Mouse (Mus musculus) myocyte (in vitro differentiated cells): ENCODE results near the gene Cd52. TPM values are rescaled to one million over a fixed set of nuclear protein-coding genes. Genes with fewer than 3 reads are reported as not detected.

ENCODE experiments used
- H3K27me3 ChIP-seq: one replicate; pipeline ENCODE4 v1.6.1; 2011; ENCODE audit not compliant: control insufficient read depth, insufficient read depth, insufficient read length
- H3K36me3 ChIP-seq: one replicate; pipeline ENCODE4 v1.6.1; 2011; ENCODE audit not compliant: control insufficient read depth, insufficient read depth
- H3K4me2 ChIP-seq: one replicate; pipeline ENCODE4 v1.6.1; 2011; ENCODE audit warnings: low read depth, control low read depth
- H3K4me3 ChIP-seq: one replicate; pipeline ENCODE4 v1.5.1; 2011; ENCODE audit warnings: mild to moderate bottlenecking, control low read depth, moderate library complexity
- H3K79me2 ChIP-seq: one replicate; pipeline ENCODE4 v1.6.1; 2011; ENCODE audit not compliant: control insufficient read depth, insufficient read depth
- H3ac ChIP-seq: one replicate; pipeline ENCODE4 v1.6.1; 2011; ENCODE audit not compliant: control insufficient read depth, insufficient read length
- CEBPB ChIP-seq: IDR thresholded peaks from 2 replicates; pipeline ENCODE4 v1.6.1; 2011; ENCODE audit warnings: mild to moderate bottlenecking, moderate library complexity; ENCODE audit not compliant: poor library complexity, insufficient read depth, severe bottlenecking
- E2F4 ChIP-seq: IDR thresholded peaks from one replicate; pipeline ENCODE4 v1.6.1; 2011; ENCODE audit warnings: mild to moderate bottlenecking, control low read depth, moderate library complexity; ENCODE audit not compliant: insufficient read depth
- MAX ChIP-seq: IDR thresholded peaks from one replicate; pipeline ENCODE4 v1.6.1; 2011; ENCODE audit warnings: low read depth, mild to moderate bottlenecking, control low read depth
- MYOD1 ChIP-seq, 3 experiments: IDR thresholded peaks; one replicate each; pipeline ENCODE4 v1.6.1; 2011; ENCODE audit warnings: control low read depth in 2 of 3, low read depth in 2 of 3, mild to moderate bottlenecking in 2 of 3, moderate library complexity in 1 of 3; ENCODE audit not compliant: insufficient read length in 2 of 3, control insufficient read depth in 1 of 3
- MYOG ChIP-seq, 3 experiments: IDR thresholded peaks; one replicate each; pipeline ENCODE4 v1.6.1; 2011; ENCODE audit warnings: control low read depth in 2 of 3, low read depth in 2 of 3, mild to moderate bottlenecking in 2 of 3; ENCODE audit not compliant: insufficient read length in 2 of 3, control insufficient read depth in 1 of 3, insufficient read depth in 1 of 3
- POLR2A ChIP-seq: IDR thresholded peaks from one replicate; pipeline ENCODE4 v1.6.1; 2011; ENCODE audit warnings: low read depth, mild to moderate bottlenecking, control low read depth, moderate library complexity; ENCODE audit not compliant: insufficient read length
- POLR2AphosphoS2 ChIP-seq: IDR thresholded peaks from one replicate; pipeline ENCODE4 v1.6.1; 2011; ENCODE audit warnings: low read depth, control low read depth; ENCODE audit not compliant: insufficient read length
- REST ChIP-seq: IDR thresholded peaks from one replicate; pipeline ENCODE4 v1.6.1; 2011; ENCODE audit warnings: mild to moderate bottlenecking, control low read depth, moderate library complexity; ENCODE audit not compliant: insufficient read depth, insufficient read length
- SRF ChIP-seq: IDR thresholded peaks from one replicate; pipeline ENCODE4 v1.6.1; 2011; ENCODE audit warnings: low read depth; ENCODE audit not compliant: control insufficient read depth, insufficient read length
- TCF12 ChIP-seq: IDR thresholded peaks from one replicate; pipeline ENCODE4 v1.6.1; 2011; ENCODE audit warnings: mild to moderate bottlenecking, control low read depth; ENCODE audit not compliant: poor library complexity, insufficient read depth, severe bottlenecking
- TCF3 ChIP-seq: IDR thresholded peaks from one replicate; pipeline ENCODE4 v1.6.1; 2011; ENCODE audit warnings: low read depth, control low read depth; ENCODE audit not compliant: insufficient read length
- USF1 ChIP-seq: IDR thresholded peaks from one replicate; pipeline ENCODE4 v1.6.1; 2011; ENCODE audit warnings: low read depth, mild to moderate bottlenecking, control low read depth, moderate library complexity
- polyA plus RNA-seq: library from polyadenylated mRNA; unstranded; fragments of >200 nt; fragmentation: generic; extraction: Trizol; gene quantifications from one replicate; pipeline ENCODE4 v1.2.1, GENCODE M21; 2012; ENCODE audit warnings: missing spikeins

Gene Cd52
- polyA plus RNA-seq, 1 experiment: not detected

DNA sequence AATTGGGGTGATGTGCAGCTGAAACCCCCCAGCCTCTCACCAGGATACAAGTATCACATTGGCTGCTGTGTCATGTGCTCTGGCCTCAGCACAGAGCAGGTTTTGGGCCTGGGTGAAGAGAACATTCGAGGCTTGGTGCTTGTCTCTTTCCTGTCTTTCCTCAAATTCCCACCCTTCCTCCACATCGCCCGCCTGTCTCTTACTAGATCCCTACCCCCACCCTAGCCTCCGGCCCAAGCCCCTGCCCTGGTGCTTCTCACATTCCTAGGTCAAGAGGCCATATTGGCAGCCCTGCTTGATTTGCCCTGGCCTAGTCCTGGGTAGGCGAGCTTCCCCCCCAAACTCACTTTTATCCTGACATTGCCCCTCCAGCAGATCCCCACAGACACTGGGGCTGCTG, 24.2 kb upstream of the Cd52 start:
- H3K27me3 ChIP-seq: no peaks in the 10 kb centered on the region
- no peak overlapping the region for H3K4me2 ChIP-seq
- no peaks in the 10 kb centered on the region for H3K36me3 ChIP-seq
- TF ChIP-seq POLR2A (no peak), MAX (no peak), E2F4 (no peak), TCF3 (no peak), MYOD1 (IDR thresholded peaks at IDR 0.05; ENCODE audit: control insufficient read depth in 1 of 3, insufficient read length in 2 of 3, low read depth in 2 of 3) (no peak), SRF (no peak), REST (no peak), CEBPB (no peak), POLR2AphosphoS2 (no peak), TCF12 (no peak), MYOG (IDR thresholded peaks at IDR 0.05; ENCODE audit: control insufficient read depth in 1 of 3, insufficient read depth in 1 of 3, insufficient read length in 2 of 3, low read depth in 2 of 3) (no peak), USF1 (no peak)
- H3ac ChIP-seq: no peak overlapping the region
- no peak overlapping the region for H3K4me3 ChIP-seq
- no peaks in the 10 kb centered on the region for H3K79me2 ChIP-seq

DNA sequence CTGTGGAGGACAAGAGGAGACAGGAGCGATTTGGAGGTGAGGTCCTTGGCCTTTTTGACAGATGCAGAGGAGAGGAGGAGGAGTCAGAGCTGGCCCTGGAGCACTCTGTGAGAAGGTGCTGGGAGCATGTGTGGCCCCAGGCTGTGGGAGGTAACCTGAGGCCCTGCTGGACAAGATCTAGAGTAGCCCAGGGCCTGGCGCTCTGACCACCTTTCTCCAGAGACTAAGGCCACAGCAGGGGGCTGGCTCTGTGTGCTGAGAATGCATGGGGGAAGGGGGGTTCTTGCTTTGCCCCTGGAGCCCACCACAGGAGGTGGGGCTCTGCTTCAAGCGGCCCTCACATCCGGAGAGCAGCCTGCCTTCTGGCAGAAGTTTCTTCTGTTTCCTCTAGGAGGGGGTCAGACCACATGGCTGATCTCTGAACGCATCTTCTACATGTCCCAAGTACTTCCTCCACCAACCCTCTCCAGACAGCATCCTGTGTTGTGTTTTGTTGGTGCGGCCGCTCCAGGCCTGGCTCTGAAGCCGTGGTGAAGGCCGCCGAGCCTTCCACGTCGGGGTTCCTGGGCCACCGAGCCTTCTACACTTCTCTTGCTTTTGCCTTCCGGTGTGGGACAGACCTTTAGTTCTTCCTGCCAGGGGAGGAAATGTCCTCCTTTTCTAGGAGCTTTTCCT, 23.4 kb upstream of the Cd52 start:
- H3K4me3 ChIP-seq: no peak overlapping the region
- H3K36me3 ChIP-seq: no peaks in the 10 kb centered on the region
- H3K79me2 ChIP-seq: no peaks in the 10 kb centered on the region
- no peak overlapping the region for H3ac ChIP-seq
- TF ChIP-seq REST (no peak), MYOG (IDR thresholded peaks at IDR 0.05; ENCODE audit: control insufficient read depth in 1 of 3, insufficient read depth in 1 of 3, insufficient read length in 2 of 3, low read depth in 2 of 3) (no peak), POLR2A (no peak), MYOD1 (IDR thresholded peaks at IDR 0.05; ENCODE audit: control insufficient read depth in 1 of 3, insufficient read length in 2 of 3, low read depth in 2 of 3) (no peak), USF1 (no peak), TCF3 (no peak), SRF (no peak), POLR2AphosphoS2 (no peak), CEBPB (no peak), MAX (no peak), E2F4 (no peak), TCF12 (no peak)
- H3K4me2 ChIP-seq: no peak overlapping the region
- no peaks in the 10 kb centered on the region for H3K27me3 ChIP-seq

DNA sequence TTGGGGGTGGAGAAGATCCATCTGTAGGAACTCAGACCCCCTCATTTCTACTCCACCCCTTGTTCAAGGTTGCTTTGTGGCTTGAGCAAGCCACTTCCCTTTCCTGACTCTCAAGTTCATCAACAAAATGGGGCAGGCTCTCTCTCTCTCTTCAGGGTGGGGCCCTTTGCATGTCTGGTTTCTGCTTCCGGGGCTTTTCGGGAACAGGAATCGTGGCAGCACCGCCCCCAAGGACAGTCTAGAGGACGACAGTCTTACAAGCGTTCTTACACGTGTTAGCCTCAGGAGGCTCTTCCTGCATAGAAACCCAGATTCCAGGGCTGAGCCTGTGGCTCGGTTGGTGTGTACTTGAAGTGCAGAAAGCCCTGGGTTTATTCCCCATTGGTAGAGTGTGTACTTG, 22.1 kb upstream of the Cd52 start:
- H3K36me3 ChIP-seq: no peaks in the 10 kb centered on the region
- no peak overlapping the region for H3K4me2 ChIP-seq
- no peaks in the 10 kb centered on the region for H3K79me2 ChIP-seq
- H3ac ChIP-seq: no peak overlapping the region
- TF ChIP-seq REST: no peak
- no peak for TF ChIP-seq TCF12
- no peak for TF ChIP-seq MYOG (IDR thresholded peaks at IDR 0.05; ENCODE audit: control insufficient read depth in 1 of 3, insufficient read depth in 1 of 3, insufficient read length in 2 of 3, low read depth in 2 of 3)
- no peak for TF ChIP-seq POLR2AphosphoS2
- TF ChIP-seq POLR2A: no peak
- TF ChIP-seq CEBPB: no peak
- no peak for TF ChIP-seq TCF3
- no peak for TF ChIP-seq MAX
- TF ChIP-seq MYOD1 (IDR thresholded peaks at IDR 0.05; ENCODE audit: control insufficient read depth in 1 of 3, insufficient read length in 2 of 3, low read depth in 2 of 3): no peak
- no peak for TF ChIP-seq SRF
- TF ChIP-seq E2F4: no peak
- TF ChIP-seq USF1: no peak
- H3K4me3 ChIP-seq: no peak overlapping the region
- H3K27me3 ChIP-seq: no peaks in the 10 kb centered on the region

DNA sequence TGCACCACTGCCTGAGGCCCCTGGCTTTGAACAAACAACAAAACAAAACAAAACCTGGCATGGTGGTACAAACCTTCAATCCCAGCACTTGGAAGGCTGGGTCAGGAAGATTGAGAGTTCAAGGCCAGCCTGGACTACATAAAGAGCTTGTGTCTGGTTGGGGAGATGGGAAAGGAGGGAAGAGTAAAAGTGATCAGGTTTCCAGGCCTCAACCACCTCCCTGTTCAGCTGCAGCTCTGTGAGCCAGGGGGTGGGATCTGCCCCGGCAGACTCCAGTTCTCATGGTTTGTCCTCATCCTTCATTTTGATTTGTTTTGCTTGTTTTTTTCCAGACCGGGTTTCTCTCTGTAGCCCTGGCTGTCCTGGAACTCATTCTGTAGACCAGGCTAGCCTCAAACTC, 21.6 kb upstream of the Cd52 start:
- no peak for TF ChIP-seq REST
- no peak for TF ChIP-seq TCF3
- no peak for TF ChIP-seq USF1
- H3K36me3 ChIP-seq: no peaks in the 10 kb centered on the region
- no peak overlapping the region for H3K4me2 ChIP-seq
- no peak overlapping the region for H3K4me3 ChIP-seq
- H3K79me2 ChIP-seq: no peaks in the 10 kb centered on the region
- H3K27me3 ChIP-seq: no peaks in the 10 kb centered on the region
- H3ac ChIP-seq: no peak overlapping the region
